ENCODE assay signal across 7 mouse cellular contexts in genomic region chr5:34336097-34336774, GRCm38 (mm10). TPM values are rescaled to one million over a fixed set of nuclear protein-coding genes. Genes with fewer than 3 reads are reported as not detected.
DNase-seq lines count a peak whose midpoint lies in the region; ATAC-seq lines count a peak whose summit lies in the region.

Gene Rnf4 (plus strand): TSS chr5:34336289.

- under 1% methylated on average over 66 of the region's 67 CpGs for WGBS in embryonic facial prominence, embryonic 12.5 days
- 0% methylated on average over 66 of the region's 67 CpGs for WGBS in limb, embryonic 11.5 days
- under 1% methylated on average over 67 of the region's 67 CpGs for WGBS in midbrain, embryonic 14.5 days

- peak; percentile 97 for DNase-seq in adrenal gland, postnatal 25 days
- DNase-seq in heart, adult 11 months = peak; percentile 100
- DNase-seq in kidney, adult 18-20 months = peak; percentile 99
- peak; percentile 99 for DNase-seq in limb, embryonic 11.5 days (ENCODE audit: low spot score)
- peak; percentile 99 for DNase-seq in midbrain, embryonic 14.5 days
- DNase-seq in spleen, adult 18-20 months = peak; percentile 95 to 98

- no peaks in the 10 kb centered on the region for H3K9me3 ChIP-seq in embryonic facial prominence, embryonic 12.5 days
- H3K9me3 ChIP-seq in limb, embryonic 11.5 days (ENCODE audit: control insufficient read depth, low read length) = no peaks in the 10 kb centered on the region
- no peaks in the 10 kb centered on the region for H3K9me3 ChIP-seq in midbrain, embryonic 14.5 days (ENCODE audit: control insufficient read depth, low read length)

- H3K36me3 ChIP-seq in embryonic facial prominence, embryonic 12.5 days = no peaks in the 10 kb centered on the region
- H3K36me3 ChIP-seq in limb, embryonic 11.5 days (ENCODE audit: control insufficient read depth, insufficient read depth, low read length) = no peaks in the 10 kb centered on the region
- H3K36me3 ChIP-seq in midbrain, embryonic 14.5 days (ENCODE audit: control insufficient read depth, insufficient read depth, low read length) = no peaks in the 10 kb centered on the region

- no peaks in the 10 kb centered on the region for H3K27me3 ChIP-seq in embryonic facial prominence, embryonic 12.5 days
- H3K27me3 ChIP-seq in limb, embryonic 11.5 days (ENCODE audit: control insufficient read depth, insufficient read depth, low read length) = no peaks in the 10 kb centered on the region
- H3K27me3 ChIP-seq in midbrain, embryonic 14.5 days (ENCODE audit: control insufficient read depth, insufficient read depth, low read length) = no peaks in the 10 kb centered on the region

- H3K4me2 ChIP-seq in embryonic facial prominence, embryonic 12.5 days (replicated peaks) = peak within 1 kb of the TSS; percentile 80
- peak within 1 kb of the TSS; percentile 85 for H3K4me2 ChIP-seq in limb, embryonic 11.5 days (ENCODE audit: low read depth, severe bottlenecking)
- peak within 1 kb of the TSS; percentile 78 for H3K4me2 ChIP-seq in midbrain, embryonic 14.5 days (ENCODE audit: low read length)

- peaks cover 13% of the 10 kb centered on the region for H3K4me1 ChIP-seq in embryonic facial prominence, embryonic 12.5 days
- H3K4me1 ChIP-seq in limb, embryonic 11.5 days (ENCODE audit: control insufficient read depth, insufficient read depth, low read length) = 0 out of 2 replicates have a peak, but pooled peaks cover 7% of the 10 kb centered on the region
- peaks cover 18% of the 10 kb centered on the region for H3K4me1 ChIP-seq in midbrain, embryonic 14.5 days (ENCODE audit: control insufficient read depth, insufficient read depth, low read length)

- peak within 1 kb of the TSS; percentile 96 for H3K27ac ChIP-seq in embryonic facial prominence, embryonic 12.5 days
- H3K27ac ChIP-seq in limb, embryonic 11.5 days (replicated peaks; ENCODE audit: low read depth, low read length) = peak within 1 kb of the TSS; percentile 93
- H3K27ac ChIP-seq in midbrain, embryonic 14.5 days (replicated peaks; ENCODE audit: low read depth, low read length) = peak within 1 kb of the TSS; percentile 92

- peak within 1 kb of the TSS; percentile 99 for H3K9ac ChIP-seq in embryonic facial prominence, embryonic 12.5 days
- peak within 1 kb of the TSS; percentile 99 for H3K9ac ChIP-seq in limb, embryonic 11.5 days (ENCODE audit: low read length)
- peak within 1 kb of the TSS; percentile 93 for H3K9ac ChIP-seq in midbrain, embryonic 14.5 days (replicated peaks; ENCODE audit: low read length)

- peak within 1 kb of the TSS; percentile 99 for H3K4me3 ChIP-seq in embryonic facial prominence, embryonic 12.5 days
- peak within 1 kb of the TSS; percentile 97 for H3K4me3 ChIP-seq in limb, embryonic 11.5 days (ENCODE audit: low read depth, low read length)
- H3K4me3 ChIP-seq in midbrain, embryonic 14.5 days (replicated peaks; ENCODE audit: low read depth, low read length) = peak within 1 kb of the TSS; percentile 97

- ATAC-seq in embryonic facial prominence, embryonic 12.5 days (ENCODE audit: insufficient number of reproducible peaks, insufficient read depth, low FRiP score, low TSS enrichment) = peak; percentile 96
- peak; percentile 92 for ATAC-seq in limb, embryonic 11.5 days (ENCODE audit: insufficient number of reproducible peaks, low FRiP score, low TSS enrichment, low read depth)
- peak; percentile 96 for ATAC-seq in midbrain, embryonic 14.5 days (ENCODE audit: low FRiP score, low TSS enrichment)

RNA-seq across cellular contexts. Expression of gene Rnf4, which starts in this region (rescaled TPM):
- total RNA-seq in adrenal gland, postnatal 25 days (2021) = 92.9 and 94.1 TPM in 2 replicates
- 170 and 179 TPM in 2 replicates for polyA plus RNA-seq in embryonic facial prominence, embryonic 12.5 days (2016; fragmentation: Nextera tagmentation; extraction: Ambion mirVana)
- 187 and 206 TPM in 2 replicates for polyA plus RNA-seq in limb, embryonic 11.5 days (2014; fragmentation: Nextera tagmentation; extraction: Ambion mirVana)
- 110 and 152 TPM in 2 replicates for polyA plus RNA-seq in midbrain, embryonic 14.5 days (2014; fragmentation: Nextera tagmentation; extraction: Ambion mirVana)

Comparison
In these comparisons a context has a peak if more than half of its experiments do, and no peak if none do; other contexts are left out.
1. Peak in every context shown above with its lines: DNase-seq, ATAC-seq, H3K4me3 ChIP-seq and H3K27ac ChIP-seq.